Mouse (Mus musculus): ENCODE measurements at regions not wholly inside any gene's neighbourhood (a gene's known extent, or its start where the extent isn't known, plus 50 kb on each side); places are given as distances from the start of the nearest gene placed in this dataset.

DNA sequence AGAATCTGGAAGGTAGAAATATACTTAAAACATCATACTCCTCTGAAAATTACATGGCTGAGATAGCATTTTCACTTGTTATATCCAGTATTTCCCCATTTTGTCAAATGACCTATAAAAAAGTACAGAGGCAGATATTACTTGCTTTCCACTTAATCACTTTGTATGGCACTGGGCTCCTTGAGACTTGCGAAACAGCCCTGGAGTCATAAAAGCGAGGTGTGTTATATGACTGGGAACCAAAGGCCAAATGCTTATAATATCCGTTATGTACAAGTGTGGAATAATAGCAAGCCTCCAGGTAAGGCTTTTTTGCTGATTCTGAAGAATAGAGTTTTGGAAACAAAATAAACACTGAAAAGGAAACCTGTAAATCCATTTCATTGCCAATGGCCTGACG lies 277.3 kb upstream of the Khdrbs2 start:
- ATAC-seq, result peak; percentile 92
- H3K9ac ChIP-seq, result no peak overlapping the region
- no peak overlapping the region for H3K4me2 ChIP-seq (replicated peaks)
- H3K27me3 ChIP-seq (replicated peaks), result no peaks in the 10 kb centered on the region
- H3K27ac ChIP-seq, result no peak overlapping the region
- H3K4me1 ChIP-seq (replicated peaks), result no peaks in the 10 kb centered on the region
- H3K4me3 ChIP-seq (replicated peaks), result no peak overlapping the region
- 65% methylated on average over 4 of the region's 4 CpGs for WGBS
- no peaks in the 10 kb centered on the region for H3K36me3 ChIP-seq
- no peaks in the 10 kb centered on the region for H3K9me3 ChIP-seq

- Histone ChIP-seq H3K9ac (no peak overlapping the region), H3K9me3 (no peaks in the 10 kb centered on the region), H3K27ac (no peak overlapping the region), H3K4me1 (replicated peaks) (no peaks in the 10 kb centered on the region), H3K27me3 (replicated peaks) (no peaks in the 10 kb centered on the region), H3K4me3 (replicated peaks) (no peak overlapping the region), H3K36me3 (no peaks in the 10 kb centered on the region), H3K4me2 (replicated peaks) (no peak overlapping the region)
- 83% methylated on average over 2 of the region's 2 CpGs for WGBS
- no peak for ATAC-seq
Measured at GRCm38 (mm10) chr1:31932061-31932460, 240.5 kb upstream of the Khdrbs2 start.
